Mouse (Mus musculus) testis, adult 2 months (tissue): Measurements from ENCODE around the gene Vamp8. TPM values are rescaled to one million over a fixed set of nuclear protein-coding genes. Genes with fewer than 3 reads are reported as not detected.

Experiments used
- H3K27ac ChIP-seq: fragments of 200-500 bp; 2 replicates; pipeline ENCODE4 v1.5.1; 2012; ENCODE audit warnings: low read depth, low read length; ENCODE audit not compliant: control insufficient read depth, insufficient read depth
- H3K27me3 ChIP-seq: fragments of 200-500 bp; 2 replicates; pipeline ENCODE4 v1.6.1; 2012; ENCODE audit warnings: mild to moderate bottlenecking, low read length, moderate library complexity; ENCODE audit not compliant: control insufficient read depth, insufficient read depth
- H3K36me3 ChIP-seq: fragments of 200-500 bp; 2 replicates; pipeline ENCODE4 v1.6.1; 2012; ENCODE audit warnings: mild to moderate bottlenecking, low read length; ENCODE audit not compliant: control insufficient read depth, insufficient read depth
- H3K4me1 ChIP-seq: fragments of 200-500 bp; 2 replicates; pipeline ENCODE4 v1.6.1; 2012; ENCODE audit warnings: low read length; ENCODE audit not compliant: control insufficient read depth, insufficient read depth
- H3K4me3 ChIP-seq: fragments of 200-500 bp; 2 replicates; pipeline ENCODE4 v1.5.1; 2012; ENCODE audit warnings: low read depth, mild to moderate bottlenecking, low read length, moderate library complexity, mixed read lengths; ENCODE audit not compliant: control insufficient read depth
- CTCF ChIP-seq: fragments of 200-500 bp; IDR thresholded peaks from 2 replicates; pipeline ENCODE4 v1.5.1; 2012; ENCODE audit warnings: low read depth, mild to moderate bottlenecking, inconsistent platforms, low read length, moderate library complexity; ENCODE audit not compliant: control insufficient read depth, insufficient read depth, insufficient replicate concordance
- POLR2A ChIP-seq: fragments of 200-500 bp; IDR thresholded peaks from 2 replicates; pipeline ENCODE4 v1.6.1; 2012; ENCODE audit warnings: low read depth, mild to moderate bottlenecking, inconsistent platforms, low read length, moderate library complexity; ENCODE audit not compliant: control insufficient read depth
- polyA plus RNA-seq: library from polyadenylated mRNA; depleted of rRNA; stranded (reverse); fragments of >200 nt; gene quantifications from 2 replicates; pipeline ENCODE4 v1.2.3, GENCODE M21; 2012

Vamp8 gene
- polyA plus RNA-seq, 1 experiment, result 14.8 TPM

GRCm38 (mm10) chr6:72429061-72429842 lies 38.7 kb upstream of the Vamp8 start:
- Histone ChIP-seq H3K36me3 (peaks cover 1% of the 10 kb centered on the region; the same call in 1 of the 2 replicates), H3K4me1 (no peaks in the 10 kb centered on the region), H3K27ac (no peak overlapping the region), H3K27me3 (no peaks in the 10 kb centered on the region), H3K4me3 (no peak overlapping the region)
- TF ChIP-seq CTCF (no peak), POLR2A (no peak)

GRCm38 (mm10) chr6:72428036-72428435 lies 37.5 kb upstream of the Vamp8 start:
- no peak overlapping the region for H3K4me3 ChIP-seq
- peaks cover 1% of the 10 kb centered on the region for H3K36me3 ChIP-seq
- no peaks in the 10 kb centered on the region for H3K27me3 ChIP-seq
- TF ChIP-seq CTCF (peak; percentile 52; the same call in 1 of the 2 replicates), POLR2A (no peak)
- H3K27ac ChIP-seq, result no peak overlapping the region
- no peaks in the 10 kb centered on the region for H3K4me1 ChIP-seq

GRCm38 (mm10) chr6:72425646-72426045 lies 35.1 kb upstream of the Vamp8 start:
- no peaks in the 10 kb centered on the region; the same call in 1 of the 2 replicates for H3K36me3 ChIP-seq
- H3K27ac ChIP-seq, result no peak overlapping the region
- H3K4me1 ChIP-seq, result no peaks in the 10 kb centered on the region
- H3K4me3 ChIP-seq, result no peak overlapping the region
- no peak for TF ChIP-seq CTCF
- no peak for TF ChIP-seq POLR2A
- no peaks in the 10 kb centered on the region for H3K27me3 ChIP-seq

- H3K27ac ChIP-seq, result no peak overlapping the region
- H3K4me3 ChIP-seq, result no peak overlapping the region
- TF ChIP-seq CTCF (no peak), POLR2A (no peak)
- no peaks in the 10 kb centered on the region; the same call in 1 of the 2 replicates for H3K36me3 ChIP-seq
- H3K27me3 ChIP-seq, result no peaks in the 10 kb centered on the region
- no peaks in the 10 kb centered on the region for H3K4me1 ChIP-seq
Observed at GRCm38 (mm10) chr6:72420901-72421300, 30.4 kb upstream of the Vamp8 start.

GRCm38 (mm10) chr6:72419806-72420205 lies 29.3 kb upstream of the Vamp8 start:
- Histone ChIP-seq H3K27me3 (no peaks in the 10 kb centered on the region), H3K27ac (no peak overlapping the region), H3K36me3 (no peaks in the 10 kb centered on the region; the same call in 1 of the 2 replicates), H3K4me3 (no peak overlapping the region), H3K4me1 (no peaks in the 10 kb centered on the region)
- TF ChIP-seq CTCF, result no peak
- TF ChIP-seq POLR2A, result no peak

GRCm38 (mm10) chr6:72418279-72418678 lies 27.8 kb upstream of the Vamp8 start:
- H3K27ac ChIP-seq, result no peak overlapping the region
- H3K27me3 ChIP-seq, result no peaks in the 10 kb centered on the region
- no peaks in the 10 kb centered on the region for H3K36me3 ChIP-seq
- H3K4me3 ChIP-seq, result no peak overlapping the region
- TF ChIP-seq POLR2A, result no peak
- TF ChIP-seq CTCF, result no peak
- H3K4me1 ChIP-seq, result peaks cover 8% of the 10 kb centered on the region

- H3K27me3 ChIP-seq, result no peaks in the 10 kb centered on the region
- no peaks in the 10 kb centered on the region for H3K36me3 ChIP-seq
- no peak for TF ChIP-seq POLR2A
- no peak for TF ChIP-seq CTCF
- no peak overlapping the region for H3K4me3 ChIP-seq
- H3K4me1 ChIP-seq, result peaks cover 8% of the 10 kb centered on the region
- H3K27ac ChIP-seq, result no peak overlapping the region
Observed at GRCm38 (mm10) chr6:72415964-72416772, 25.7 kb upstream of the Vamp8 start.
